Mouse (Mus musculus) liver, postnatal 0 days (tissue): ENCODE measurements around the gene Cpxm2.

Experiments used
- CTCF ChIP-seq: sonication (generic); IDR thresholded peaks from 2 replicates; pipeline ENCODE4 v1.5.1; 2016; ENCODE audit warnings: antibody characterized with exemption, low read depth
- EP300 ChIP-seq: IDR thresholded peaks from 2 replicates; pipeline ENCODE4 v1.6.1; 2016; ENCODE audit warnings: antibody characterized with exemption, low read depth, mild to moderate bottlenecking

- TF ChIP-seq CTCF: no peak
- TF ChIP-seq EP300: no peak
These were observed 34.7 kb downstream of the Cpxm2 start for GRCm38 (mm10) chr7:132119817-132120216.
